Mouse (Mus musculus) left cerebral cortex, postnatal 14 days (tissue): ENCODE results near the gene Spata2. TPM values are rescaled to one million over a fixed set of nuclear protein-coding genes. Genes with fewer than 3 reads are reported as not detected.

Experiments
- DNase-seq, 2 experiments: peaks; one replicate each; pipeline ENCODE4 v3.0.0; 2021 to 2022; ENCODE audit warnings: low spot score in 2 of 2, mixed read lengths in 1 of 2
- intact Hi-C: fragments of 180-260 bp; cut with DNase I; formaldehyde crosslinking; loops from one replicate; pipeline ENCODE4 v1.15.1; 2025
- total RNA-seq, 2 experiments: library from RNA; stranded (reverse); gene quantifications; 2 replicates each; pipeline ENCODE4 v1.2.3; 2021

Gene Spata2
- total RNA-seq, 2 experiments from 2014 or later, result 74.5 to 77.2 TPM

DNA sequence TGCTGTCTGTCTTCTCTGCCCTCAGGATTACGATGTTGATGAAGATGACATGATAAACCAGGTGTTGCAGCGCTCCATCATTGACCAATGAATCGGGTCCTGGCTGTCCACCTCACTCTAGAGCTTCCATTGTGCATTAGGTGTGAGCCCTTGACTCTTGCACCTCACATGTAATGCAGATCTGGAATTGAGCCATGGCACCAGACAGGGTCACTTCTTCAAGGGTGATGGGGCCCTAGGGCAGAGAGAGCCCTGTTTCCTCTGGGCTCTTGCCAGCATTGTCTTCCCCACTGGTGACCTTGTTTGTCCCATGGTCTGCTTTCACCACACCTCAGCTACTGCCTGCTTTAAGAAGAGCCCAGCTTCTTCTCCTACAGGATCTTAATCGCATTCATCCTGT lies 22.0 kb upstream of the Spata2 start:
- intact Hi-C loops, result no loop called here

DNA sequence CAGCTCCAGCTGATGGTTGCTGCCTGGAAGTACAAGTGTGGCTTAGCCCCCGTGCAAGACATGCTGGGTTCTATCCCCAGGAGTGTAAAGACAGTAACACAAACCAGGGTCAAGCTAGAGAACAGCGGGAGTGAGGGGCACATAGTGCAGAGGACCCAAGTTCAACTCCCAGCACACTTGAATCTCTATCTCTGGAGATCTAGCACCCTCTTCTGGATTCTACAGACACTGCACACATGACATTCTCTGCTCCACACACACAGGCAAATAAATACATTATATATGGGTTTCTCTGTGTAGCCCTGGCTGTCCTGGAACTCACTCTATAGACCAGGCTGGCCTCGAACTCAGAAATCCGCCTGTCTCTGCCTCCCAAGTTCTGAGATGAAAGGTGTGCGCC lies 20.3 kb upstream of the Spata2 start:
- no peak for DNase-seq
- intact Hi-C loops, result no loop called here

More for the DNA sequence above, 22.0 kb upstream of the Spata2 start:
- no peak for DNase-seq

DNA sequence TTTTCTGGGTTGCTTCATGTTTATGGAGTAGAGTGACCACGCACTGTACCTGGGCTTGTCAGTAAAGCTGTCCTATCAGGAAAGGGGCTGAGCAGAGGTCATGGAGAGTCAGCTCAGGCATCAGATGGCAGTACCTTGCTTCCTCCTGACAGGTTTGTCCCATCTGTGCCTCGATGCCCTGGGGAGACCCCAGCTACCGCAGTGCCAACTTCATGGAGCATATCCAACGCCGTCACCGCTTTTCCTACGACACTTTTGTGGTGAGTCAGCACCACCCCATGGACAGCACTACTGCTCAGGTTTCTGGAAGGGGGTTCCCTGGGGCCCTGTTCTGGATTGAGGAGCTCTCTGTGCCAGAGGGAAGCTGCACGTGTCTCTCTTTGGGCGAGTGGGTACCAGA lies 19.7 kb upstream of the Spata2 start:
- intact Hi-C loops, result no loop called here
- no peak for DNase-seq

DNA sequence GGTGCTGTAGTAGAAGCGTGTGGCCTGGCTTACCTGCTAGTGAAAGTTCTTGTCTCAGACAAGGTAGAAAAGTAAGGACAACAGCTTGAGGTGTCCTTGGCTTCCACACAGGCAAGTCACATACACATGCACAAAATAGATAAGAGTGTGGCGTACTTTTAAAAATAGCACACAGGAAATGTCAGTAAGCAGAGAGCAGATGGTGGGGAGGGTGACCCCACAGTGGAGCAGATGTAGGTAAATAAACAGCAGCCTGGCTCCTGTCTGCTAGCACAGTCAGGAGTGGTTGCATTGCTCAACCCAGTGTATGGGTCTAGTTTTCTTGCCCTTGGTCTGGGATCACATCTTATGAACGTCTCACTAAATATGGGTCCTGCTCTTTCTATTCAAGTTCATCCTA lies 17.8 kb upstream of the Spata2 start:
- intact Hi-C loops, result no loop called here
- DNase-seq, result no peak

DNA sequence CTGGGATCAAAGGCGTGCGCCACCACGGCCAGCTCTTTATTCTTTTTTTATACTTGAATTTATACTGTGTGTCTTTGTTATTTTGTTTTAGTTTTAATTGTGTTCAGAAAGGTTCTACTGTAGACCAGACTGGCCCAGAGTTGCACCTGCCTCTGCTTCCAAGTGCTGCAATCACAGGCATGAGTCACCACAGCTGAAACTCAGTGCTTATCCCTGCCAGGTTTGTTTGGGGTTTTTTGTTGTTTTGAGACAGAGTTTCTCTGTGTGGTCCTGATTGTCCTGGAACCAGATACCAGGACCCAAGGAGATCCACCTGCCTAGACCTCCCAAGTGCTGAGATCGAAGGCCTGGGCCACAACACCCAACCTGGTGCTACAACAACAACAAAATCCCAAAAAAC lies 15.9 kb upstream of the Spata2 start:
- no peak for DNase-seq
- intact Hi-C loops, result no loop called here

DNA sequence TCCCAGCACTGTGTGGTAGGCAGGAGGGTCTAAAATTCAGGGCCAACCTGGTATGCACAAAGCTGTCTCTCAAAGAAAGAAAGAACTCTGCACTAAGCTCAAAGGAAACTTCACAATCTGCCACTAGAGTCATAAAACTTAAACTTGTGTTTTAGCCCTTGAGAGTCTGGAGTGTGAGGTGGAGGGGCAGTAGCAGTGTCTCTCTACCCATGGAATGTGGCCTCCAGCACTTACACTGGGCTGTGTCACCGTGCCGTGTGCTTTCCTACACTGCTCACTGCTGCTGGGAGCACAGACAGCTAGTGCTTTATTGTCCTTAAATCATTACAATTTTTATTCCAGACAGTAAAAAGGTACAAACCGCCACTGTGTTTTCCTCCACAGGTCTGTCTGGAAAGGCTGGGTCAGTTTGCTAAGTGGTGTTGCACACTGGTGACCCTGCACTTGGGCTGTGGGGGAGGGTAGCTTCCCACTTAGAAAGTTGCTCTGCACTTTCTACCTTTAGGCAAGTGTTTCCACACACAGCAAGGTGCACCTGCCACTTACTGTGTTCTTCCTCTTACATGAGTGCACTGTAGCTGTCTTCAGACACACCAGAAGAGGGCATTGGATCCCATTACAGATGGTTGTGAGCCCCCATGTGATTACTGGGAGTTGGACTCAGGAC lies 15.2 kb upstream of the Spata2 start:
- intact Hi-C loops, result no loop called here
- DNase-seq, result no peak

DNA sequence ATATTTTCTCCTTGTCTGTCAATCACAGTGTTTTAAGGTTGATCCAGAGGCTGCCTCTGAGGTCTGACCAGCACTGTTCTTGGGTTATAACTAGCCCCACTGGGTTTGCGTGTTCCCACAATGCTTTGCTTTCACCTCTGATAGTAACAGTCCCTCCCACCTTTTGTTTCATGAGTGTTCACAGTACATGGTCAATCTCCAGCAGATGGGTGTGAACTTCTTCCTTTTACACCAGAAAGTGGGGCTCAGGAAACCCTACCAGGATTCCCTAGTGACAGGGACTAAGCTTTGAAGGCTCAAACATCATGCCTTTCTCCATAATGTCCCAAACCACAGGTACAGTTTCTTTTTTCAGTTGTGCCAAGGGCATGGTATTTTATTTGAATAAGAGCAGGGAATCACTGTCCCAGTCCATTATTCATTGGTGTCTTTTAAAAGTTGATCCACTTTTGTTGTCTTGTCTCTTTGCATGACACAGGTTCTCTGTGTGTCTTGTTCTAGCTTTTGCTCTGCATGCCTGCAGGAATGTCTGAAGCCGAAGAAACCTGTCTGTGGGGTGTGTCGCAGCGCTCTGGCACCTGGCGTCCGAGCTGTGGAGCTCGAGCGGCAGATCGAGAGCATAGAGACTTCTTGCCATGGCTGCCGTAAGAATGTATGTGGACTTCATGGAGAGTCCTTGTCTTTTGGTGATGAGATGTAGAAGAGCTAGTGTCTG lies 14.0 kb upstream of the Spata2 start:
- intact Hi-C loops, result no loop called here
- no peak for DNase-seq

DNA sequence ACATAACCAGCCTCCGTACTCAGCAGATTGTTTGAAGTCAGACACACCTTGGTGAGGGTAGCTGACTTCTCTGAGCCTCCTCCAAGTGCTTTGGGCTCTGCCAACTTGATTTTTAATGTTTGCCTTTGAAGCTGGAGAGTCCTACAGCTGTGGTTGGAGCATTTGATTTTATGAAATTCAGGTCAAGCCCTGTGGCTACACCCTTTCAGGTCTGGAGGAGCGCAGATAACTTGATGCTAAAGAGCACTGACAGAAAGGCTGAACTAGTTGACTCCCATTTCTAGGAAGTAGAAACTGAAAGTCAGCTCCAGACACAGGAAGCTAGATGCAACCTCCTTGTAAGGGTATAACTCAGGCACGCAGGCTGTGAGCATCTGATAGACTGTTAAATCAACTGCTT lies 12.4 kb upstream of the Spata2 start:
- no peak for DNase-seq
- intact Hi-C loops, result no loop called here

DNA sequence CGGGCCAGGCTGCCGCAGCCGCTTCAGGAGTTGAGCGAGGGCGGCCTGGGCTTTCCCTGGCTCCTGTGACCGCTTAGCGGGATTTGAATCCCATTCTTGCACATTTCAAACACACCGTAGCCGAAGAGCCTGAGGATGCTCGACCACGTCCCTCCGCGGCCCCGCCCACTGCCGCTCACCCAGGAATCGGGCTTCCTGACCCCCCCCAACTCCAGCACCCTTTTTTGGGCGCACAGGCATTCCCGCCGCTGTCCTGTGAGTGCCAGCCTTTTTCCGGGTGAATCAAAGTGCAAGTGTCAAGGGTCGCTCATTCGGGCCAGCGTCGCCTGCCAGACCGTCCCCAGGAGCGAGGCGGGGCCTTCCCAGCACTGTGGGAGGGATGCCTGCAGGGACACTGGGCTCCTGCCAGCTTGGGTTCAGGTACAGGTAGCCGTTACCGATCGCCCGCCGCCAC lies 11.2 kb upstream of the Spata2 start:
- no peak for DNase-seq
- intact Hi-C loops, result no loop called here

DNA sequence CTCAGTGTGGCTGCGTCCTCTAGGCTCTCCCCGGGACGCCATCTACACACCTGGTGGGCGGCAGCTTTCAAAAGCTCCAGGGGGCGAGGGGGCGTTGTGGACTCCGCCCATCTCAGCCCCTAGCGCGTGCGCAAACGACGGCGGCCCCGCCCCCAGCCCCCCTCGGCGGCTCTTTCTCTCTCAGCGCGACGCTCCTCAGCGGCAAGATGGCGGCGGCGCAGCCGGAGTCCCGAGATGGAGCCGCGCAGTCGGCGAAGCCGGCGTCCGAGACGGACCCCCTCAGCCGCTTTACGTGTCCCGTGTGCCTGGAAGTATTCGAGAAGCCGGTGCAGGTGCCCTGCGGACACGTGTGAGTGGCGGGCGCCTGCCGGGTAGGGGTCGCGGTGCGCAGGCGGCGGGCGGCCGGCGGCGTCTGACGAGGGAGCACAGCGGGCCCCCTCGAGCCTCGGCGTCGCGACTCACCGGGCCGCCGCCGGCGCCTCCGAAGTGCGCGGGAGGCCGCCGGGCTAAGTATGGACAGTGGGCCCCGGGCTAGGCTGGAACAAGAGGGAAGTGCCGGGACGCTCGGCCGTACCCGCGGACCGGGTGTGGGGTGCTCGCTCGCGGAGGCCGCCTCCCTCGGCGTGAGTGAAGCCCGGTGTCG lies 10.7 kb upstream of the Spata2 start:
- intact Hi-C loops, result no loop called here
- peak; percentile 86 to 90 for DNase-seq

DNA sequence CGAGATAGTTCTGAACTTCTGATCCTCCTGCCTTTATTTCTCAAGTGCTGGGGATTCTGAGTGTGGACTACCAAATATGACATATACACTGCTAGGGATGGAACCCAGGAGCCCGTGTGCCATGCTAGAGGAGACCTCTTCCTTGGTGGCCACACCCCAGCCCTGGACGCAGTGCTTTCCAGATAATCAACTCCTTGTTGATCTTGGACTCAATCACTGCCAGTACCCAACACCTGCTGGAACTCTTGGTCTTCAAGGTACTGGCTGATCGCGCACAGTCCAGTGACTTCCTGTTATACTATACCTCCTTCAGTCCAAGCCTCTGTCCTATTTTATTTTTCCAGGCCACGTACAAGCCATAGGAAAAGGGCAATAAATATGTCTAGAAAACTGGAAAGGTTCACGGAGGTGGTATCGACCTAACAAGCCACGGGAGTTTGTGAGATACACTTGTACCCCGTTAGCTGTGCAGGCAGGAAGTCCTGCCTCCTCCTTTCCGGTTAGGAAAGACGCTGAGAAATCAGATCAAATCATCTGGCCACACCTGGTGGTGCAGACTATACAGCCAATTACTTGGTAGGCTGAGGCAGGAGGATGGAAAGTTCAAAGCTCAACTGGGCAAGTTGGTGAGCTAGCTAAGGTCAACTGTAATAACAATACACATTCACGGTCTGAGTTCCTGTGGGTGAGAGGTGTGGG lies 10.0 kb upstream of the Spata2 start:
- no peak for DNase-seq
- intact Hi-C loops, result no loop called here

DNA sequence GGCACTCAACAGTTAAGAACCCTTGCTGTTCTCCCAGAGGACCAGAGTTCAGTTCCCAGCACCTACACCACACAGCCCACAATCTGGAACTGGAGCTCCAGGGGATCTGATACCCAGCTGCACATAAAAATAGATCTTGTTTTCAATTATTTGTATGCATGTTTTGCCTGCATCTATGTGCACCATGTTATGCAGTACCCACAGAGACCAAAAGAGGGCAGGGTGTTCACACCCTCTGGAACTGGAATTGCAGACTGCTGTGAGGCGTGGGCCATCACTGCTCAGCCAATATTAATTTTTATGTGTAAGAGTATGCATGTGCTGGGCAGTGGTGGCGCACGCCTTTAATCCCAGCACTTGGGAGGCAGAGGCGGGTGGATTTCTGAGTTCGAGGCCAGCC lies 4.6 kb upstream of the Spata2 start:
- no peak for DNase-seq
- intact Hi-C loops, result loop anchor here (10.0 kb wide), 1 partner anchor 422 kb away; no protein-coding TSS in a partner anchor

DNA sequence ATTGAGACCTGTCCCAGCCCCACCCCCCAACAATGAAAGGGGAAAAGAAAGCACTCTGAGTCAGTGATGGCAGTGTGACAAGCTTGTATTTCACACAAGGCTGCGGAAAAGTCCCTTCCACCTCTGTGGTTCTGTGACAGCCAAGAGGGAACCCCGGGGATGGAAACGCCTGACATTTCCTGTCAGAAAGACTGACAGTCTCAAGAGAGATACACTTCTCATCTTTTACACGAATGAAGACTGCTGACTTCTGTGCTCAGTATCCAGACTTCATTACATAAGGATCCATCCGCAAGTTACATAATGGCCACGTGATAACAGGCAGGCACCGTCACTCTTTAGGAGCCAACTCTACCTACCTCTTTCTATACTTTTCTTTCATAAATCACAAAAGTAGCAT lies 3.8 kb upstream of the Spata2 start:
- intact Hi-C loops, result loop anchor here (10.0 kb wide), 1 partner anchor 422 kb away; no protein-coding TSS in a partner anchor
- DNase-seq, result no peak

DNA sequence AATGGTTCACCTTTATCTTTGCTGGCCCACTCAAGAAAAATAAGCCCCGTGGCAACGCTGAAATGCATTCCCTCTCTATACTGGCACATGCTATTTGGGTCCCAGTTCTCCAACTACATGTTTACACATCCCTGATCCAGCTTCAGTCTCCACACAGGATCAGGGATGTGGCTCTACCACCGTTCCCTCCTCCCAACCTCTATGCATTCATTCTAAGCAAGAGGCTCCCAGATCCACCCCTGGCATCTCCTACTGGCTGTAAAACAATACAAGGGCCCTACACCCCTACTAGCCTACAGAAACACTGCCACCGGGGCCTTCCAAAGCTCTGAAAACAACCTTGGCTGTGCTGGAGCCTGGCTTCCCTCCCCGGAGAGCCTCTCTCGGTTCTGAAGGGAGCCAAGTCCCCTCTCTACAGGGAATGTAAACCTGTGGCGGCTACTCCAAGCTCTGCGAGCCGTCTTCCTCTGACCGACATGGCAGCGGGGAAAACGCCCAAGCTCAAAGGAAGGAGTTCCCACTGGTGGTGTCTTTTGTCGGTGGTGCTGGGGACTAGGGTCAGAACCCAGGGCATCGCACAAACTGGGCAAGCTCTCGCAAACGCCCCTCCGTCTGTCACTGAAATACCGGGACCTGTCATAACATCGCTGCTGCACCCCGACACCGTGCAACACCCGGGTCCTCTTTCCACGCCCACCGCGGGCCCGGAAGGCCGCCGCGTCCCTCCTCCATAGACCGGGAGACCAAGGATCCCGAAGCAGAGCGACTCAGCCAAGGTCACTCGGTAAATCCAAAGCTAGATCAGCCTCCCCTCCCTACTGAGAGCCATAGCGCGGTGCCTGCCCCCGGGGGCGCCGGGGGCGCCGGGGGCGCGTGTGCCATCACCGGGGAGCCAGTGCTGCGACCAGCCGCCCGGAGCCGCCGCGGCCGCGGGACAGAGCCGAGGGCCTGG lies 654 bp downstream of the Spata2 start, which contains the start of gene Rnf114:
TSS of gene Rnf114 (plus strand) at position 889 of the 952 bp plus-strand sequence.
- intact Hi-C loops, result loop anchor here (10.0 kb wide), 1 partner anchor 417 kb away; no protein-coding TSS in a partner anchor
- DNase-seq, result no peak

DNA sequence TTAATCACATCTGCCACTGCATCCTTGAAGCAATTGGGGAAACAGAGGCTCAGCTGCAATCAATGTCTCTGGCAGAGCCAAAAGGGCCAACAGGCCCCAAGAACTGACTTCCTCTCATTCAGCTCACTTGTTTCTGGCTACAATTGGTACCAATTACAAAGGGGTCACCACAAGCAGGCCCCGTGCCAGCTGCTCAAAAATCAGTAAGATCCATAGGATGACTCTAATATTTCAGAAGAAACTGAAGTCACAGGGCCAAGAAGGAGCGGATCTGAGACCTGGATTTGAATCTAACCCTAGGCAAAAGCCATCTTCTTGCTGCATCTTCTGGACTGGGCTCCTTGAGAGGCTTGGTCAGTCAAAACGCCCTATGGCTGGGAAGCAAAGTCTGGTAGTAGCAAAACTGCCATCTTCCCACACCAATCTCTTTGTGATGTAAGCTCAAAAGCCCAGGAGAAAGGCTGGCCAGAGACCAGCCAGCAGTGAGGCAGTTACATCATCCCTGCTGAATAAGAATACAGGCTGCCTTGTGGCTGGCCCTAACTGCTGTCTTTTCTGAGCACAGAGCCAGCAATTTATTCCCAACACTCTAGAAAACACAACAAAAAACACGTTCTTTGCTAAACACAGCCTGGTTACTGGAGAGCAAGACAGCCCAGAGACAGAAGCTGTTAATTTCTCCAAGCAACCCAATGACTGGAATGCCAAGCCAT lies 1.7 kb downstream of the Spata2 start:
- peak; percentile 66 to 89 for DNase-seq
- intact Hi-C loops, result loop anchor here (10.0 kb wide), 1 partner anchor 416 kb away; no protein-coding TSS in a partner anchor

DNA sequence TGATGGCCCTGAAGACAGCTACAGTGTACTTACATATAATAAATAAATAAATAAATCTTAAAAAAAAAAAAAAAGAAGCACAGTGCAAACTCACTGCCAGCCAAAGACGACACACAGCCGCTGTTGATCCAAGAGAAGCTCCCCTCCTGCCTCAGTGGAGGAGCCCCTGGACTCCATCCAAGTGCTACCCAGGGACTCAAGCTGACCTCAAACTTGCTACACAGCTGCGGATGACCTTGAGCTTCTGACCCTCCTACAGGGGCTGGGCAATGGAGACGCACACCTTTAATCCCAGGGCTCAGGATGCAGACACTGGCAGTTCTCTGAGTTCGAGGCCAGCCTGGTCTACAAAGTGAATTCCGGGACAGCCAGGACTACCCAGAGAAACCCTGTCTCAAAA lies 4.7 kb downstream of the Spata2 start:
- DNase-seq, result no peak
- intact Hi-C loops, result no loop called here

DNA sequence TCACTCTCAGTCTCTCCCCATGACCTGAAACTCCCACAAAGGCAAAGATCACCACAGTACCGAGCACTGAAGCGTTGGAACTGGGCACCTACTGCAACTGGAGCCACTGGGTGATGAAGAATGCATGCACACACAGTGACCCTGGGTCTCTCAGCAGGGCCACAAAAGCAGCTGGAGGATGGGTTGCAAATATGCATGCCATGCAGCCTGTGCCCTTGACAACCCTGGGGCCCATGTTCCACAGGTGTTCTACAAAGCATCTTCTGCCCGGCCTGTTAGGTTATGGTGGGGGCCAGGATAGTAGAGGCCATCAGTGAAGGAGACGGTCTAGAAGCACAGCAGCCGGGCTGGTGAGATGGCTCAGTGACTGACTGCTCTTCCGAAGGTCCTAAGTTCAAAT lies 5.1 kb downstream of the Spata2 start:
- DNase-seq, result no peak
- intact Hi-C loops, result no loop called here

DNA sequence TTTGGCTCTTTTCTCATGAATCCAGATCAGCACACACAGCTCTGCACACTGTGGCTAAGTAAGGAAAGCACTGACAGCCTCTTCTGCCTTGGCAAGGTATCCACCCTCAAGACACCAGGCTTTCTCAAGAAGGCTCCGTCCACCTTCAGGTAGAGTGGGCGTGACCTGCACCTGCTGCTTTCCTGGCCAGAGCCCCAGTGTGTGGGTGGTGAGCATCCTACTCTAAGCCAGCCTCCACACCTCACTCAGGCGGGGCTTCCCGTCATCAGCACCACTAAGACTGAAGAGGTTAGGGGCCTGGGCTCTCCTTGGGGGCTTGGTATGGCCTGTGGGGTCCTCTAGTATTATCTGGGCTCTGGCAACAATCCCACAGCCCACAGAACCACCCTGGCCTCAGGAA lies 6.1 kb downstream of the Spata2 start:
- no peak for DNase-seq
- intact Hi-C loops, result no loop called here
